Mouse (Mus musculus): ENCODE measurements around the gene Tex45. TPM values are rescaled to one million over a fixed set of nuclear protein-coding genes. Genes with fewer than 3 reads are reported as not detected.

Tex45 gene
- under 1 TPM; 0.20 to 0.32 TPM for total RNA-seq (2021)
- long read RNA-seq, result 0 reads

GRCm38 (mm10) chr8:3470562-3470961 lies at the start of gene Tex45:
TSS of gene Tex45 (plus strand) at chr8:3470862.
- DNase-seq (ENCODE audit: low spot score in 2 of 2), result no peak

GRCm38 (mm10) chr8:3421507-3421906 lies 49.2 kb upstream of the Tex45 start:
- no peak for DNase-seq (ENCODE audit: low spot score in 2 of 2)

GRCm38 (mm10) chr8:3425217-3425616 lies 45.4 kb upstream of the Tex45 start:
- DNase-seq (ENCODE audit: low spot score in 2 of 2), result no peak

GRCm38 (mm10) chr8:3426211-3426610 lies 44.5 kb upstream of the Tex45 start:
- no peak for DNase-seq (ENCODE audit: low spot score in 2 of 2)

- no peak for DNase-seq (ENCODE audit: low spot score in 2 of 2)
These were observed 42.2 kb upstream of the Tex45 start for GRCm38 (mm10) chr8:3428426-3428825.

GRCm38 (mm10) chr8:3429966-3430365 lies 40.7 kb upstream of the Tex45 start:
- DNase-seq (ENCODE audit: low spot score in 2 of 2), result no peak

- DNase-seq (ENCODE audit: low spot score in 2 of 2), result no peak
These were observed 39.5 kb upstream of the Tex45 start for GRCm38 (mm10) chr8:3431113-3431512.

- DNase-seq (ENCODE audit: low spot score in 2 of 2), result no peak
These were observed 34.2 kb upstream of the Tex45 start for GRCm38 (mm10) chr8:3436492-3436891.

- no peak for DNase-seq (ENCODE audit: low spot score in 2 of 2)
These were observed 31.2 kb upstream of the Tex45 start for GRCm38 (mm10) chr8:3439510-3439909.

GRCm38 (mm10) chr8:3449226-3449625 lies 21.4 kb upstream of the Tex45 start:
- no peak for DNase-seq (ENCODE audit: low spot score in 2 of 2)

GRCm38 (mm10) chr8:3450670-3451069 lies 20.0 kb upstream of the Tex45 start:
- peak; percentile 61 to 71 for DNase-seq (ENCODE audit: low spot score in 2 of 2)

GRCm38 (mm10) chr8:3451992-3452391 lies 18.7 kb upstream of the Tex45 start:
- DNase-seq (ENCODE audit: low spot score in 2 of 2), result no peak

- DNase-seq (ENCODE audit: low spot score in 2 of 2), result no peak
These were observed 7.4 kb upstream of the Tex45 start for GRCm38 (mm10) chr8:3463248-3463647.

GRCm38 (mm10) chr8:3464309-3464708 lies 6.4 kb upstream of the Tex45 start:
- DNase-seq (ENCODE audit: low spot score in 2 of 2), result peak; percentile 45 to 60

GRCm38 (mm10) chr8:3467006-3467885 lies 3.4 kb upstream of the Tex45 start, which contains the start of gene Pex11g:
TSS of gene Pex11g (minus strand) at chr8:3467680.
- peak; percentile 83 to 88 for DNase-seq (ENCODE audit: low spot score in 2 of 2)

GRCm38 (mm10) chr8:3467886-3468545 lies 2.6 kb upstream of the Tex45 start:
- no peak for DNase-seq (ENCODE audit: low spot score in 2 of 2)

- no peak for DNase-seq (ENCODE audit: low spot score in 2 of 2)
These were observed 1.8 kb upstream of the Tex45 start for GRCm38 (mm10) chr8:3468838-3469237.

- no peak for DNase-seq (ENCODE audit: low spot score in 2 of 2)
These were observed 5.2 kb downstream of the Tex45 start for GRCm38 (mm10) chr8:3475715-3476429.

GRCm38 (mm10) chr8:3480221-3480785 lies 9.6 kb downstream of the Tex45 start:
- DNase-seq (ENCODE audit: low spot score in 2 of 2), result no peak

GRCm38 (mm10) chr8:3481605-3482004 lies 10.9 kb downstream of the Tex45 start:
- DNase-seq (ENCODE audit: low spot score in 2 of 2), result no peak

- no peak for DNase-seq (ENCODE audit: low spot score in 2 of 2)
These were observed 11.6 kb downstream of the Tex45 start for GRCm38 (mm10) chr8:3482240-3482740.
